Mouse (Mus musculus) liver, adult 2 months (tissue): ENCODE data around the gene Tbx1.

ENCODE experiments used
- CTCF ChIP-seq: fragments of 200-500 bp; IDR thresholded peaks from 2 replicates; pipeline ENCODE4 v1.5.1; 2011; ENCODE audit warnings: low read depth, low read length, control low read depth
- POLR2A ChIP-seq: fragments of 200-500 bp; IDR thresholded peaks from 2 replicates; pipeline ENCODE4 v1.6.1; 2011; ENCODE audit warnings: low read length, control low read depth; ENCODE audit not compliant: insufficient read depth; ENCODE audit errors: extremely low read depth

- TF ChIP-seq CTCF = no peak
- no peak for TF ChIP-seq POLR2A
Observed at GRCm38 (mm10) chr16:18605705-18606104, 15.2 kb upstream of the Tbx1 start.
